Mouse (Mus musculus) myocyte (in vitro differentiated cells): ENCODE data around the gene Bscl2.

ENCODE experiments used
- E2F4 ChIP-seq: IDR thresholded peaks from one replicate; pipeline ENCODE4 v1.6.1; 2011; ENCODE audit warnings: mild to moderate bottlenecking, control low read depth, moderate library complexity; ENCODE audit not compliant: insufficient read depth
- MAX ChIP-seq: IDR thresholded peaks from one replicate; pipeline ENCODE4 v1.6.1; 2011; ENCODE audit warnings: low read depth, mild to moderate bottlenecking, control low read depth
- MYOD1 ChIP-seq, 3 experiments: IDR thresholded peaks; one replicate each; pipeline ENCODE4 v1.6.1; 2011; ENCODE audit warnings: control low read depth in 2 of 3, low read depth in 2 of 3, mild to moderate bottlenecking in 2 of 3, moderate library complexity in 1 of 3; ENCODE audit not compliant: insufficient read length in 2 of 3, control insufficient read depth in 1 of 3
- MYOG ChIP-seq, 3 experiments: IDR thresholded peaks; one replicate each; pipeline ENCODE4 v1.6.1; 2011; ENCODE audit warnings: control low read depth in 2 of 3, low read depth in 2 of 3, mild to moderate bottlenecking in 2 of 3; ENCODE audit not compliant: insufficient read length in 2 of 3, control insufficient read depth in 1 of 3, insufficient read depth in 1 of 3
- POLR2A ChIP-seq: IDR thresholded peaks from one replicate; pipeline ENCODE4 v1.6.1; 2011; ENCODE audit warnings: low read depth, mild to moderate bottlenecking, control low read depth, moderate library complexity; ENCODE audit not compliant: insufficient read length
- POLR2AphosphoS2 ChIP-seq: IDR thresholded peaks from one replicate; pipeline ENCODE4 v1.6.1; 2011; ENCODE audit warnings: low read depth, control low read depth; ENCODE audit not compliant: insufficient read length
- SRF ChIP-seq: IDR thresholded peaks from one replicate; pipeline ENCODE4 v1.6.1; 2011; ENCODE audit warnings: low read depth; ENCODE audit not compliant: control insufficient read depth, insufficient read length
- TCF12 ChIP-seq: IDR thresholded peaks from one replicate; pipeline ENCODE4 v1.6.1; 2011; ENCODE audit warnings: mild to moderate bottlenecking, control low read depth; ENCODE audit not compliant: poor library complexity, insufficient read depth, severe bottlenecking
- TCF3 ChIP-seq: IDR thresholded peaks from one replicate; pipeline ENCODE4 v1.6.1; 2011; ENCODE audit warnings: low read depth, control low read depth; ENCODE audit not compliant: insufficient read length
- USF1 ChIP-seq: IDR thresholded peaks from one replicate; pipeline ENCODE4 v1.6.1; 2011; ENCODE audit warnings: low read depth, mild to moderate bottlenecking, control low read depth, moderate library complexity

- TF ChIP-seq TCF3 (no peak), E2F4 (no peak), MAX (no peak), POLR2A (no peak), TCF12 (no peak), MYOD1 (IDR thresholded peaks at IDR 0.05; ENCODE audit: control insufficient read depth in 1 of 3, insufficient read length in 2 of 3, low read depth in 2 of 3) (no peak), POLR2AphosphoS2 (no peak), MYOG (IDR thresholded peaks at IDR 0.05; ENCODE audit: control insufficient read depth in 1 of 3, insufficient read depth in 1 of 3, insufficient read length in 2 of 3, low read depth in 2 of 3) (no peak), SRF (no peak), USF1 (no peak)
Observed at GRCm38 (mm10) chr19:8851639-8852038, 14.4 kb downstream of the Bscl2 start.
